Mouse (Mus musculus) right cerebral cortex, postnatal 25 days (tissue): Measurements from ENCODE around the gene Gm20388.
A peak's percentile ranks its signal among the peaks of the same experiment; 100 is the strongest.

Experiments
- DNase-seq: peaks from one replicate; pipeline ENCODE4 v3.0.0; 2022

The Gm20388 gene

GRCm38 (mm10) chr8:123866971-123867370 is 3956.3 kb downstream of the Gm20388 start:
- DNase-seq: no peak

- no peak for DNase-seq
Observed at GRCm38 (mm10) chr8:123872048-123872447, 3961.4 kb downstream of the Gm20388 start.

- DNase-seq: no peak
Observed at GRCm38 (mm10) chr8:123873364-123873763, 3962.7 kb downstream of the Gm20388 start.

GRCm38 (mm10) chr8:123874324-123874723 is 3963.7 kb downstream of the Gm20388 start:
- DNase-seq: peak; percentile 59

- no peak for DNase-seq
Observed at GRCm38 (mm10) chr8:123877865-123878264, 3967.2 kb downstream of the Gm20388 start.

GRCm38 (mm10) chr8:123880271-123880670 is 3969.6 kb downstream of the Gm20388 start:
- DNase-seq: peak; percentile 75

- no peak for DNase-seq
Observed at GRCm38 (mm10) chr8:123880821-123881350, 3970.2 kb downstream of the Gm20388 start.

GRCm38 (mm10) chr8:123882412-123882811 is 3971.8 kb downstream of the Gm20388 start:
- DNase-seq: no peak

- DNase-seq: no peak
Observed at GRCm38 (mm10) chr8:123883094-123883493, 3972.5 kb downstream of the Gm20388 start.

GRCm38 (mm10) chr8:123884721-123885565 is 3974.3 kb downstream of the Gm20388 start:
- peak; percentile 82 for DNase-seq

- no peak for DNase-seq
Observed at GRCm38 (mm10) chr8:123887163-123887562, 3976.5 kb downstream of the Gm20388 start.

GRCm38 (mm10) chr8:123887956-123888355 is 3977.3 kb downstream of the Gm20388 start:
- no peak for DNase-seq

GRCm38 (mm10) chr8:123889797-123890196 is 3979.2 kb downstream of the Gm20388 start:
- no peak for DNase-seq

GRCm38 (mm10) chr8:123891271-123891670 is 3980.6 kb downstream of the Gm20388 start:
- no peak for DNase-seq

GRCm38 (mm10) chr8:123891883-123892585 is 3981.4 kb downstream of the Gm20388 start:
- DNase-seq: peak; percentile 85

- DNase-seq: no peak
Observed at GRCm38 (mm10) chr8:123892586-123893155, 3982.0 kb downstream of the Gm20388 start.

- no peak for DNase-seq
Observed at GRCm38 (mm10) chr8:123893413-123893812, 3982.8 kb downstream of the Gm20388 start.

- DNase-seq: no peak
Observed at GRCm38 (mm10) chr8:123894502-123895097, 3984.0 kb downstream of the Gm20388 start, which contains the start of gene Acta1. Gene Acta1 (minus strand): TSS chr8:123894751.

- DNase-seq: no peak
Observed at GRCm38 (mm10) chr8:123895230-123895629, 3984.6 kb downstream of the Gm20388 start.

- no peak for DNase-seq
Observed at GRCm38 (mm10) chr8:123895680-123896365, 3985.2 kb downstream of the Gm20388 start.

- no peak for DNase-seq
Observed at GRCm38 (mm10) chr8:123896366-123896761, 3985.7 kb downstream of the Gm20388 start.

GRCm38 (mm10) chr8:123896774-123897173 is 3986.1 kb downstream of the Gm20388 start:
- DNase-seq: no peak
